Mouse (Mus musculus) erythroblast, embryonic 14.5 days (primary cell): Measurements from ENCODE around the gene Rpl10a. TPM values are rescaled to one million over a fixed set of nuclear protein-coding genes. Genes with fewer than 3 reads are reported as not detected.
A peak's percentile ranks its signal among the peaks of the same experiment; 100 is the strongest.
"Not testable (repeated sequence)": the region's sequence is repeated elsewhere in the genome, so short reads cannot be mapped to it uniquely, and the experiment has no call there.

Experiments used
- H3K27me3 ChIP-seq: 2 replicates; pipeline ENCODE4 v1.6.1; 2012; ENCODE audit warnings: inconsistent platforms; ENCODE audit not compliant: control insufficient read depth
- H3K36me3 ChIP-seq: 2 replicates; pipeline ENCODE4 v1.6.1; 2012; ENCODE audit warnings: mild to moderate bottlenecking, inconsistent platforms; ENCODE audit not compliant: control insufficient read depth
- H3K4me1 ChIP-seq: 2 replicates; pipeline ENCODE4 v1.6.1; 2012; ENCODE audit warnings: inconsistent platforms; ENCODE audit not compliant: control insufficient read depth
- H3K4me3 ChIP-seq: replicated peaks from 2 replicates; pipeline ENCODE3; 2012; ENCODE audit warnings: moderate library complexity, mild to moderate bottlenecking, inconsistent platforms
- H3K9me3 ChIP-seq: 2 replicates; pipeline ENCODE4 v1.6.1; 2012; ENCODE audit warnings: low read length, inconsistent platforms, mixed read lengths; ENCODE audit not compliant: control insufficient read depth
- GATA1 ChIP-seq: IDR thresholded peaks from 2 replicates; pipeline ENCODE4 v1.6.1; 2012; ENCODE audit warnings: low read length, inconsistent platforms, mixed read lengths
- TAL1 ChIP-seq: IDR thresholded peaks from 3 replicates; pipeline ENCODE4 v1.6.1; 2012; ENCODE audit warnings: low read length, inconsistent platforms, mixed read lengths
- polyA plus RNA-seq: library from polyadenylated mRNA; stranded (reverse); fragments of >175 nt; gene quantifications from 2 replicates; pipeline ENCODE4 v1.2.3, GENCODE M21; 2012

Rpl10a gene
- polyA plus RNA-seq, 1 experiment = 529 TPM

DNA sequence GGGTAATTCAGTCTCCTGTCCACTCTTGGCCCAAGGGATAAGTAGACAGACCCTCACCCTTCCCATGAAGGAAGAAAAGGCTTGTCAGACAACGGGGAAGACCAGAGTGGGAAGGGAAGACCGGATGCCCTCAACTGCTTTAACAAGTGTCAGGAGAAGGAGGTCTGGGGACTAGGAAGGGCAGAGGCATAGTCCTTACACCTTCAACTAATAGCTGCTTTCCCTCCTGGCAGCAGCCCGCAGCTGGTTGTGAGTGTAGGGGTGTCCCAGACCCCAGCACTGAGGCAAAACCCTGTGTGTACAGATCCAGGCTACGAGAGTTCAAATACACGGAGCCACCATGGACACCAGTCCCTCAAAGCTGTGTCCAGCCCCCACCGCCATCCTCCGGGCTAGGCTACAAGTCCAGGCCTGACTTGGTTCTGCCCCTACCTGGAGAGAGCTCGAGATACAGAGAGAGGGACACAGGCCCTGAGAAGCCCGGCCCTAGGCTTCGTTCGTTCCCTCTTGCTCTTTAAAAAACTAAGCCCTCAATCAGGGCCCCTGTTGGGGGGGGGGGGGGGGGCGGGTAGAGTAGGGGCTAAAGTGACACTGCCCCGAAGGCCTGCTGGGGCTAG is 21.1 kb downstream of the Rpl10a start:
- H3K4me1 ChIP-seq = peaks cover 53% of the 10 kb centered on the region
- no peaks in the 10 kb centered on the region for H3K9me3 ChIP-seq
- H3K36me3 ChIP-seq = no peaks in the 10 kb centered on the region
- H3K27me3 ChIP-seq = peaks cover 79% of the 10 kb centered on the region
- TF ChIP-seq GATA1 = no peak
- TF ChIP-seq TAL1 = no peak
- H3K4me3 ChIP-seq = peak overlapping the region; percentile 61

- no peak for TF ChIP-seq GATA1
- TF ChIP-seq TAL1 = no peak
- H3K4me1 ChIP-seq = peaks cover 49% of the 10 kb centered on the region
- H3K4me3 ChIP-seq = peak overlapping the region; percentile 61
- H3K27me3 ChIP-seq = peaks cover 73% of the 10 kb centered on the region
- H3K9me3 ChIP-seq = no peaks in the 10 kb centered on the region
- H3K36me3 ChIP-seq = no peaks in the 10 kb centered on the region
Observed at GRCm38 (mm10) chr17:28349901-28350465, 21.7 kb downstream of the Rpl10a start.

DNA sequence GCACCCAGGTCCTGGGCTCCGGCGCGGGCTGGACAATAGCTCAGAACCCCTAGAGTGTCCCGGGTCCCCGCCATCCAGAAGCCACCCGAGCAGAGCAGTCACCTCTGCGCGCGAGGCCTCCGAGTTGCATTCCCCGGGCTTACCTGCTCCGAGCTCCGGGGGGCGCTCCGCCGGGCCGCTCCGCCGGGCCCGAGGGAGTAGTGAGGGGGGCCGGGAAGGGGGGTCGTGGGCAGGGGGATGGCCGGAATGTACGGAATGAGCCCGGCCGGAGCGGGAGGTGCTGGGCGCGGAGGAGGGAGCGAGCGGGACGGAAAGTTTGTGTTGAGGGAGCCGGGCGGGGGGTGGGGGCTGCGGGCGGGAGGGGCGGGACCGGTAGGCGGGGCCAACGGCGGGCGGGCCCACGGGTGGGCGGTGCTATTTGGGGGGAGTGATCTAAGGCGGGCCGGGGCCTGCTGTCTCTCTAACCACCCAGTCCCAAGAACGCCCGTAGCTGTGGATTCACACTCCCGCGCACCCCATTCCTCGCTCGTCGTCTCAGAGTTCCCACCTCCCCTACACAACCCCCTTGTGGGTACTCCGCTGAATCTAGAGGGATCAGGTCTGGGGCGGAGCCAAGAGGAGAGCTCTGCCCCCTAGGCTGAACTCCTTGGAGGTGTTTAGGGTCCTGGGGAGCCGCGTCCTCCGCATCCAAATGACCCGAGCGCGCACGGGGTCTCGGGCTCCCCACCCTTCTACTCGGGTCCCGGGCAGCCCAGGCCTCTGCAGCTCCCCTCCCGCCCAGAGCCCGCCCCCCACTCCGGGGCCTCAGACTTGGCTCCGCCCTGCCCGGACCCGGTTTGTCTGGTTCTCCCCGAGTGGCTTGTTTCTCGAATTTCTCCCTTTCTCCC is 22.4 kb downstream of the Rpl10a start, which contains the start of gene Tead3:
TSS of gene Tead3 (minus strand) at position 352 of the 887 bp plus-strand sequence.
- Histone ChIP-seq H3K4me3 (peak within 1 kb of the TSS; percentile 61), H3K9me3 (no peaks in the 10 kb centered on the region), H3K4me1 (peaks cover 42% of the 10 kb centered on the region), H3K27me3 (peaks cover 66% of the 10 kb centered on the region), H3K36me3 (no peaks in the 10 kb centered on the region)
- TF ChIP-seq GATA1 (no peak), TAL1 (no peak)

DNA sequence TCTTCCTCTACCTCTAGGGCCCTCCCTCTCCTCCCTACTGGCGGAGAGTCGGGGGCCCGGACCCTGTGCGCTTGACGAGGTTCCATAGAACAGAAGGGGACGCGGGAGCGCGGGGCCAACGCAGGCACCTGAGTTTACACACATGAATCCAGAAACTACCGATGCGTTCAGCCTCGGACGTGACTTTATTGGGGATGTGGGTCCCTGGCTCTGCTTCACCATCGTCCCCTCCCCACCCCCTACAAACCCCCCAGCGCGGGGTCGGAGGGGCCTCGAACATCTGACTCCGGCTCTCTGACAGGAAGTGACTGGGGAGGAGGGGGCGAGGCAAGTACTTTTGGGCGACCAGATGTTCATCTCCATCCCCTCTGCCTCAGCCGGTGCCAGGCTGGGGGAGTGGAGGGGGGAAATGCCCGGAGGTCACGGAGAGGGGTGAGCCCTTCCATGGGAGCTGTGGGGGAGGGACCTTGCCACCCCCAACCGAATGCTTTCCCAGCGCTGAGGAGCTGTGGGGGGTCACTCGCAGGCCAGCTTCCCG is 23.2 kb downstream of the Rpl10a start:
- Histone ChIP-seq H3K9me3 (no peaks in the 10 kb centered on the region), H3K27me3 (peaks cover 59% of the 10 kb centered on the region), H3K4me3 (peak overlapping the region; percentile 61), H3K36me3 (no peaks in the 10 kb centered on the region), H3K4me1 (peaks cover 42% of the 10 kb centered on the region)
- no peak for TF ChIP-seq TAL1
- no peak for TF ChIP-seq GATA1

DNA sequence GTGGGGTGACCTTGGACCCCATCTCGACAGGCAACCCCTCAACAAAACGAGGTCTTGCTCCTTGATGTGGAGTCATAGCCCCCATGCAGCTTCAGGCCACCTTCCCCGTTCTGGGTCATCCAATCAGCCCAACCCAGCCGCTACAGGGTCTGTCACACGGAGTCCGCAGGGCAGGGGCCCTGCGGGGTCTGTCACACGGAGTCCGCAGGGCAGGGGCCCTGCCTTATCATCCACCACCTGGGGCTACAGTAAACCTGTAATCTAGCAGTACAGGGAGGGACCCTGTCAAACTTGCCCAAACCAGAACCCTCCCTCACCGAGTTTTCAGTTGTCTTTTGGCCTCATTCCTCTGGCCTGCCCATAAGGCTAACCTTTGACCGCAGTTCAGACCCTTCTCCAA is 23.7 kb downstream of the Rpl10a start:
- Histone ChIP-seq H3K4me3 (peak overlapping the region; percentile 61), H3K36me3 (no peaks in the 10 kb centered on the region), H3K4me1 (peaks cover 42% of the 10 kb centered on the region), H3K27me3 (peaks cover 59% of the 10 kb centered on the region), H3K9me3 (no peaks in the 10 kb centered on the region)
- TF ChIP-seq GATA1 (no peak), TAL1 (no peak)

DNA sequence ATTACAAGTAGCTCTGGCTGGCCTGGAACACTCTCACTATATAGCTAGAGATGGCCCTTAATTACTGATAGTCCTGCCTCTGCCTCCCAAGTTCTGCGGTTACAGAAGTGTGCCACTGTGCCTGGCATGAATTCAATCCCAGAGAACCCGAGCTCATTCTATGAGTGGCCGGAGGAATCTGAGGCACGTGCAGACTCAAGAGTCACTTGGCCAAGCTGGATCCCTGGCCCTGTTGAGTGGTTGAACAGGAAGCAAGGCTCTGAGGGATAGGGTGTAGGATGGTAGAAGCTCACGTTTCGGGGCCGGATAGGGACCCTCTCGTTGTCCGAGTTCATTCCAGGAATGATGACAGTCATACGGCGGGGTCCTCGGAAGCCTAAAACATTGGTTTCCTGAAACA is 27.6 kb downstream of the Rpl10a start:
- no peak overlapping the region for H3K4me3 ChIP-seq
- H3K4me1 ChIP-seq = peaks cover 30% of the 10 kb centered on the region
- TF ChIP-seq GATA1 = no peak
- TF ChIP-seq TAL1 = no peak
- H3K9me3 ChIP-seq = no peaks in the 10 kb centered on the region
- peaks cover 54% of the 10 kb centered on the region for H3K27me3 ChIP-seq
- H3K36me3 ChIP-seq = no peaks in the 10 kb centered on the region

DNA sequence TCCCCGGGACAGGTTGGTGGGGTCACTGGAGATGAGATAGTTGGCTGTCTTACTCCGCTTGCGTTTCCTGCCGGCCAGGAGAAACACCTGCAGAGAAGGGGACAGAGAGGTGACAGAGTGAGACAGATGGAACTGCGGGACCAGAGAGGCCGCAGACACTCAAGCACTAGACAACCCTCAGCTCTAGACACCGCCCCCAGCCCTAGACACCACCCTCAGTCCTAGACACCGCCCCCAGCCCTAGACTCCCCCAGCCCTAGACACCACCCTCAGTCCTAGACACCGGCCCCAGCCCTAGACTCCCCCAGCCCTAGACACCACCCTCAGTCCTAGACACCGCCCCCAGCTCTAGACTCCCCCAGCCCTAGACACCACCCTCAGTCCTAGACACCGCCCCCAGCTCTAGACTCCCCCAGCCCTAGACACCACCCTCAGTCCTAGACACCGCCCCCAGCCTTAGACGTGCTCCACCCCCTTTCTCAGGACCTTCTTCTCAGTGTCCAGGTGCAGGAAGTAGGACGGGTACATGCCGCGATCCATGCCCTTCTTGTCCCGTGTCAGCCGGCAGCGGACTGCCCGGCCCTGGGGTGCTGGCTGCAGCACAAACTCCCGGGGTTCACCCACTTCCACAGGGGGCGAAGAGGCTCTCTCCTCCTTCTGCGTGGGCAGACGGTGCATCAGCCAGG is 30.4 kb downstream of the Rpl10a start:
- H3K4me3 ChIP-seq, H3K36me3 ChIP-seq, H3K9me3 ChIP-seq, H3K4me1 ChIP-seq: not testable (repeated sequence)
- H3K27me3 ChIP-seq = peaks cover 60% of the 10 kb centered on the region

GRCm38 (mm10) chr17:28360531-28361277 is 32.4 kb downstream of the Rpl10a start:
- Histone ChIP-seq H3K9me3 (no peaks in the 10 kb centered on the region), H3K4me3 (no peak overlapping the region), H3K4me1 (peaks cover 2% of the 10 kb centered on the region; the same call in 1 of the 2 replicates), H3K27me3 (peaks cover 79% of the 10 kb centered on the region), H3K36me3 (no peaks in the 10 kb centered on the region)
- TF ChIP-seq GATA1 (no peak), TAL1 (no peak)
